Mouse (Mus musculus) cerebellum, adult 18-20 months (tissue): ENCODE measurements around the gene Zfp78.

Source experiments
- DNase-seq, 2 experiments: peaks; one replicate each; pipeline ENCODE4 v3.0.0; 2021

Zfp78 gene

GRCm38 (mm10) chr7:6389449-6389848 lies 26.4 kb downstream of the Zfp78 start:
- no peak for DNase-seq

GRCm38 (mm10) chr7:6397996-6398975 lies 35.2 kb downstream of the Zfp78 start, which contains the start of gene Smim17:
Gene Smim17 (plus strand): TSS chr7:6398715.
- peak; percentile 76 to 83 for DNase-seq

DNA sequence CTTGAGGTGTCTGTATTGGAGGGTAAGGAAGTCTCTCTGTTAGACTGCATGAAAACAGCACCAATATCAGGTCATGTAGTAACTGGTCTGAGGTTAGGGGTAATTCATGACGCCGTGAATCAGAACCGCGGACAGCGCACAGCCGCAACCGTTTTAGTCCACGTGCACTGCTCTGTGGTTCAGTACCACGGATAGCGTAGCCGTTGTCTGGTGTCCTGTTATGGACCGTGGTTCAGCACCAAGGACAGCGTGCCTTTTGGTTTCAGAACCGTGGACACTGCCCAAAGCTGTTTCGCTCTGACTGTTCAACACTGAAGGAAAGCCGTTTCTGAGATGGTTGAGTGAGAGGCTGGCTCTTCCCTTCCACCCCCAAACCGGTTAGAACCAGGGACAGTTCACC lies 47.0 kb downstream of the Zfp78 start, which contains the start of gene Gm20715:
Gm20715 (plus strand) TSS at position 235 of the 400 bp plus-strand sequence.
- peak; percentile 29 to 36 for DNase-seq

GRCm38 (mm10) chr7:6414626-6415441 lies 51.8 kb downstream of the Zfp78 start:
- peak; percentile 14 to 31 for DNase-seq

GRCm38 (mm10) chr7:6415442-6415787 lies 52.3 kb downstream of the Zfp78 start:
- no peak for DNase-seq

DNA sequence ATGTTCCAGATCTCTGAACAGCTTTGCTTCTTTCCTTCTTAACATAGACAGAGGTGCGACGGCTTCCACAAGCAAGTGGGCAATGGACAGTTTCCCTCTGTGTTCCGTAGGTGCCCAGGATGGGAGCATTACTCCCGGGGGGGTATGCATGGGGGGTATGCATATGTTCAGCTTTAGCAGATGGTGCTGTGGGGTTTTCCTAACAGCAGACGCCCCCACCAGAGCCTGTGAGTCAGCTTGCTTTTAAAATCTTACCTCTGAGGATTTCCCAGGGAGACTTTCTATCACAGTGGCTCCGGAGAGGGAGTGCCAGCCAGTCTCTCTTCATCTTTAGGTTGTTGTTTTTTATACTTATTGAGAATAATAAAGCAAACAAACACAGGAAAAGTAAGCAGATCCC lies 56.8 kb downstream of the Zfp78 start:
- no peak for DNase-seq

DNA sequence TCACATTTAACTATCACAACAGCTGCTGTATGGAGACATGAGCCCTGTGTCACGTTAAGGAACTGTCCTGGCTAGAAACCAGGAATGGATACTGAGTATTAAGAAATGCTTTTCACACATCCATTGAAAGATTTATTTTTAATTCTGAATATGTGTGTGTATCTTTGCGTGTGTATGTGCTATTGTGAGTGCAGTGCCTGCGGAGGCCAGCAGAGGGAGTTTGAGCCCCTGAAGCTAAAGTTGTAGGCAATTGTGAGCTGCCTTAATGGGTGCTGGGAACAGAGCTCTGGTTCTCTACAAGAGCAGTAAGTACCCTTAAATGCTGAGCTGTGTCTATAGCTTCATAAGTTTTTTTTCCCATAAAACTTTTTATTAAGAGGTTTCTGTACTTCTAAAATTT lies 66.3 kb downstream of the Zfp78 start:
- DNase-seq = no peak

DNA sequence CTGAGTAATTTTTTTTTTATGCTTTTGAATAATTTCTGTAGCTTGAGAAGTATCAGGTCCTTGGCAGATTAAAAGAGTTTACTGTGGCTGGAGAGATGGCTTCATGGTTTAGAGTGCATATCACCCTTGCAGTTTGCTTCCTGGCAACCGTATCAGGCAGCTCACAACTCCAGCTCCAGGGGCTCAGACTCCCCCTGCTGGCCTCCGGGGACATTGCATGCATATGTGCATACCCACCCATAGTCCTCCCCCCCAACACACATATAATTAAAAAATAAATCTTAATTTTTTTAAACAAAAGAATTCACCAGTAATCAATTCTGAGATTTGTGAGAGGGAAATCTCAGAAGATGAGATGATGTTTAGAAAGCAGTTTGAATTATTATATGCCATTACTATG lies 67.3 kb downstream of the Zfp78 start:
- peak in 1 of 2 experiments; percentile 16 for DNase-seq
